Mouse (Mus musculus) cerebellum, adult 2 months (tissue): Measurements from ENCODE around the gene Susd4. TPM values are rescaled to one million over a fixed set of nuclear protein-coding genes. Genes with fewer than 3 reads are reported as not detected.

Experiments
- DNase-seq, 2 experiments: peaks; one replicate each; pipeline ENCODE4 v3.0.0; 2021
- H3K27ac ChIP-seq: fragments of 200-500 bp; 2 replicates; pipeline ENCODE4 v1.5.1; 2012; ENCODE audit warnings: low read length, control low read depth, inconsistent platforms; ENCODE audit not compliant: insufficient read depth
- H3K27me3 ChIP-seq: fragments of 200-500 bp; 2 replicates; pipeline ENCODE4 v1.6.1; 2012; ENCODE audit warnings: inconsistent platforms, mild to moderate bottlenecking, low read length, moderate library complexity; ENCODE audit not compliant: control insufficient read depth, insufficient read depth
- H3K4me1 ChIP-seq: fragments of 200-500 bp; 2 replicates; pipeline ENCODE4 v1.6.1; 2011; ENCODE audit warnings: low read length; ENCODE audit not compliant: control insufficient read depth, insufficient read depth
- H3K4me3 ChIP-seq: fragments of 200-500 bp; replicated peaks from 2 replicates; pipeline ENCODE3; 2011; ENCODE audit warnings: mild to moderate bottlenecking, low read depth, low read length, control low read depth; ENCODE audit not compliant: insufficient read depth
- CTCF ChIP-seq: fragments of 200-500 bp; IDR thresholded peaks from 2 replicates; pipeline ENCODE4 v1.5.1; 2011; ENCODE audit warnings: low read depth, mild to moderate bottlenecking, control low read depth, low read length, moderate library complexity, borderline replicate concordance; ENCODE audit not compliant: insufficient read depth
- POLR2A ChIP-seq: fragments of 200-500 bp; IDR thresholded peaks from 2 replicates; pipeline ENCODE4 v1.6.1; 2011; ENCODE audit warnings: low read length, control low read depth, borderline replicate concordance; ENCODE audit not compliant: insufficient read depth
- WGBS: fragments of 180-500 bp; shearing (Covaris S2); methylation state at CpG from one replicate; pipeline ENCODE4 v1.1.7; 2018; 5-methylcytosine and 5-hydroxymethylcytosine counted together
- polyA plus RNA-seq: library from polyadenylated mRNA; depleted of rRNA; stranded (reverse); fragments of >200 nt; gene quantifications from 2 replicates; pipeline ENCODE4 v1.2.3, GENCODE M21; 2012

Gene Susd4
- polyA plus RNA-seq, 1 experiment: 97.7 TPM

DNA sequence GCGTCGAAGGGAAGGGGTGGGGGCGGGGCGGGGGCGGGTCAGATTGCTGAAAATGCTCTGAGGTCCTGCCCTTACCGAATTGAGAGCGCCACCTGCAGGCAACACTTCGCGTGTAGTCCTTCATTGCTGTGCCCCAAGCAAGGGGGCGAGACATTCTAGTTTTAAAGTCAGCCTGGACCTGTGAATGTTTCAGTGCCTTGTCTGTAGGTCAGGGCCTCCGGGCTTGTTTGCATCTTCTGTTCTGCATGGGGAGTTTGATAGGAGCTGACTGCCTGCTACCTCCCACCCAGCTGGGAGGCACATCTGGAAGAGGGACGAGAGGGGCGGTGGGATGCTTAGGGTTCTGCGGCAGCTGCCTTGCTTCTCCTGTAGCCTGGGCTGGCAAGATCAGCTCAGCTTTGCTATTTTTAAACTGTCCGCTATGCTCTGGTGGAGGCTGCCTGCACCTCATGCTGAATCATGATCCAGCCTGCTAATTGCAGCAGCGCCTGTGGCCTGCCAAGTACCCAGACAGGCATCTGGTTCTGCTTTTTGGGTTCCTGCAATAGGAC lies 28.9 kb downstream of the Susd4 start:
- DNase-seq: peak; percentile 47
- Histone ChIP-seq H3K27ac (no peak overlapping the region; the same call in 1 of the 2 replicates), H3K27me3 (no peaks in the 10 kb centered on the region), H3K4me3 (no peak overlapping the region), H3K4me1 (peaks cover 11% of the 10 kb centered on the region)
- TF ChIP-seq POLR2A (no peak), CTCF (peak; percentile 37; the same call in 1 of the 2 replicates)
- 13% methylated on average over 16 of the region's 16 CpGs for WGBS

DNA sequence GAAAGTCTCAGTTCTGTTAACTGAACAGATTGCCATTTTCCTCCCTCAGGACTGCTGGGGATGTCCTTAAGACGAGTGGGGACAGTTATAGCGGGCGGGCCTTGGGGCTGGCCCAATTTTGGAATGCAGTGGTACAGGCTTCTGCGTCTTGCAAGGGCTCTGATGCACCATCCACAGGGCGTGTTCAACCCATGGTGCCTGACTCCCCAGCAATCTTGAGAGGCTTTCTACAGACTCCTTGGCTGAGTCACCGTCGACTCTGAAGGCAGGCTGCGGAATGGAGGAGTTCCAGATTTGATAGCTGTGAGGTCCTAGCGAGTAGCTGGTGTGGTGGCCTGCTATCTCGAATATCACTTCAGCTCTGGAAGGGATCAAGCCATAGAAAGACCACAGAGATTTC lies 30.6 kb downstream of the Susd4 start:
- TF ChIP-seq CTCF: no peak
- TF ChIP-seq POLR2A: no peak
- H3K4me3 ChIP-seq: no peak overlapping the region
- H3K27ac ChIP-seq: no peak overlapping the region
- no peak for DNase-seq
- 93% methylated on average over 10 of the region's 10 CpGs for WGBS
- peaks cover 13% of the 10 kb centered on the region for H3K4me1 ChIP-seq
- no peaks in the 10 kb centered on the region for H3K27me3 ChIP-seq

DNA sequence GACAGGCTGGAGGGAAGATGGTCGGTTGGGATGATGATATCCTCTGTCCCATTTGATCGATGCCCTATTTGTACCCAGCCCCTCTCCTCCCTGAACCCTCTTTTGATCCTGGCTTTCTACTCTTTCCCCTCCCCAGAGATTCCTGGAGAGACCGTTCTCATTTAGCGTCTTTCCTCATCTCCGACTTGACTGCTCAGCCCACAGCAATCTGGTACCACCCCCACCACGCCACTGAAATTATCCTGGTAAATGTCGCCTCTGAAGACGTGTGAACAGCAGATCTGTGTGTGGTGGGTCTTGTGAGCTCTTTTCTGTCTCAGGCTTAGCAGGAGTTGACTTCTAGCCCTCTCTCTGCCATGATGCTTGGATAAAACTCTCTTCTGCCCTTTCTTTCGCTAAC lies 31.0 kb downstream of the Susd4 start:
- 97% methylated on average over 9 of the region's 9 CpGs for WGBS
- no peaks in the 10 kb centered on the region for H3K27me3 ChIP-seq
- no peak for DNase-seq
- peaks cover 13% of the 10 kb centered on the region for H3K4me1 ChIP-seq
- no peak overlapping the region for H3K27ac ChIP-seq
- TF ChIP-seq POLR2A (no peak), CTCF (no peak)
- no peak overlapping the region for H3K4me3 ChIP-seq

DNA sequence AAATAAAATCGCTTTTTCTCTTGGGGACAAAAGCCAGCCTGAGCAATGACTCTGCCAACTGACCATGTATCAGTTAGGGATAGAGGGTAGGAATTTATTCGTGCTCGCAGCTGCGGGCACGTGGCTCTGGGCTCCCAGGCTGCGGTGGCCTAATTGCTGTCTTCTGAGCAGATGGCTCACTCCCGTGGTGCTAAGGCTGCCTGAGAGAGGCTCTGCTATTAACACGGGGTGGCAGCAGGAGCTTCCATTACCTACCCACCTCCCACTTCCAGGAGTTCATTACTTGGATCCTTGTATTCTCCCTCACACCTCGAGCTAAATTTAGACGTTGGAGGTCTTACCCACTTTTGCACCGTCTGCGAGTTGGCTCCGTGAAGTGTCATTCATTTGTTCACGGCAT lies 33.4 kb downstream of the Susd4 start:
- no peak overlapping the region for H3K27ac ChIP-seq
- peak; percentile 56 to 75 for DNase-seq
- TF ChIP-seq POLR2A: no peak
- no peak for TF ChIP-seq CTCF

DNA sequence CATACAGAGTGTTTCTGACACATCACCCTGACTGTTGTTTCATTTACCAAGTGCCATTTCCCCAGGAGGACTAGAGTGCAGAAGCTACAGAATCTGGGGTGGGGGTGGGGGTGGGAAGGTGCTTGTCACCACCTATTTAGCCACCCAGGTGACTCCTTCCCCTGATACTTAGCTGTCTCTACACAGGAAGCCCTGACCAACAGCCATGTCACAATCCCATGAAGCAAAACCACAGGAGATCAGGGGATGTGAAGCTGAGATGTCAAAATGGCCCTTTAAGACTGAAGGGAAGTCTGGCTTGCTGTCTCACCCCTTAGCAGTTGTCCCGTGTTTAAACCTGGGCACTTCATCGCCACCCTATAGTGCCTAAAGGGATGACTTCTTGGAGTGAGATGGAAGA lies 37.9 kb downstream of the Susd4 start:
- Histone ChIP-seq H3K27ac (no peak overlapping the region), H3K4me3 (no peak overlapping the region), H3K4me1 (peaks cover 11% of the 10 kb centered on the region), H3K27me3 (no peaks in the 10 kb centered on the region)
- WGBS: 87% methylated on average over 2 of the region's 2 CpGs
- TF ChIP-seq CTCF (no peak), POLR2A (no peak)
- DNase-seq: no peak

More for the DNA sequence above, 33.4 kb downstream of the Susd4 start:
- H3K27me3 ChIP-seq: no peaks in the 10 kb centered on the region
- peaks cover 13% of the 10 kb centered on the region for H3K4me1 ChIP-seq
- 9% methylated on average over 14 of the region's 14 CpGs for WGBS
- H3K4me3 ChIP-seq: no peak overlapping the region

DNA sequence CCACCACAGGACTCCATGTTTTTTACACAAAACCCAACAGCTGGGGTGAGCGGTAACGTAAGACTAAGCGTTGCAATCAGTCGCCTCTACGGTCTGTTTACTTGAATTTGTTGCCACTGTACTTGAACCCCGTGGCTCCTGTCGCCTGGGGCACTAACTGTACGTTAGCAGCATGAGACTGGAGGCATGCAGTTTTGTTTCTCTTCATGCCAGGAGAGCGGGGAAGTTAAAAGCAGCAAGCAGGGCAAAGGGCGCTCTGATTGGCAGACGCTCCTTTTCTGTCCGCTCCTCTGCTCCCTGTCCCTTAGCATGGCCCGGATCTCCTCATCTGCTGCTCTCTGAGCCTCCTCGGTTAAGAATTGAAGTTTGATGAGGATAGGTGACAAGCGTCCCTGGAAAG lies 39.2 kb downstream of the Susd4 start:
- DNase-seq: no peak
- 57% methylated on average over 15 of the region's 15 CpGs for WGBS

DNA sequence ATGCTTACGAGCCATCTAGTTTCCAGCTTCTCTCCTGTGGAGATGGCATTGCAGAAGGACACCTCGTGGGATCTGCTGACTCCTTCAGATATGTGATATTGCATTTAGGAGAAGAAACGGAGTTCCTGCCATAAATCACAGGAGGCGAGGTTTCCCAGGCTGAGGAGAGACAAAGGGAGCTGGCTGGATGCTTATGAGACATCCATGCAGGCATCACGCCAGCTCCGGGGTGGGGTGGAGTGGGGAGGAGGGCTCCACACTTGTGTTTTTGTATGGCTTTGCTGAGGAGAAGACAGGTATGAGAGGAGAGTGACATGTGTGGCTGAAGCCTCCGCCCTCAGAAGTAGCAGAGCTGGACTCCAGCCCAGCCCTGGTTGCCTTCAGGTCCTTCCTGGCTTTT lies 50.3 kb downstream of the Susd4 start:
- WGBS: 47% methylated on average over 7 of the region's 7 CpGs
- Histone ChIP-seq H3K27ac (no peak overlapping the region), H3K4me1 (peaks cover 11% of the 10 kb centered on the region), H3K27me3 (no peaks in the 10 kb centered on the region), H3K4me3 (no peak overlapping the region)
- TF ChIP-seq CTCF: no peak
- no peak for TF ChIP-seq POLR2A
- no peak for DNase-seq

More for the DNA sequence above, 39.2 kb downstream of the Susd4 start:
- no peaks in the 10 kb centered on the region; the same call in 1 of the 2 replicates for H3K27me3 ChIP-seq
- peaks cover 4% of the 10 kb centered on the region; the same call in 1 of the 2 replicates for H3K4me1 ChIP-seq
- TF ChIP-seq CTCF: no peak
- TF ChIP-seq POLR2A: no peak
- no peak overlapping the region for H3K27ac ChIP-seq
- H3K4me3 ChIP-seq: no peak overlapping the region

DNA sequence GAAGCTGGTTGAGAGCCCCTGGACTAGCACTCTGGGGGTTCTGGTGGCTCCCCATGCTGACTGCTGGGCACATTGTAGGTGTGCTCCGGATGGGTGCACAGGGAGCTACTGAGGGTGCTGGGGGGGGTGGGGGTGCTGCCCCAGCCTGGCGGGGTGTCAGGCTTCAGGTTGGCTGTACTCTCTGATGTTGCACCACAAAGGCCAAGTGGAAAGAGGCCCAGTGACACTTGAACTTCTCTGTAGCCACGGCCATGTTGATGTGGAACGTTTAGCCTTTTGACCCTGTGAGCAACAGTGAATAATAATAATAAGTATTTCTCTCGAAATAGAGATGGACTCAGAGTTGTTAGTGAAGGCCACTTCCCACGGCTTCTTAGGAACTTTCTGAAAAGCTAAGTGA lies 50.9 kb downstream of the Susd4 start:
- H3K4me3 ChIP-seq: no peak overlapping the region
- TF ChIP-seq POLR2A (no peak), CTCF (no peak)
- no peaks in the 10 kb centered on the region for H3K27me3 ChIP-seq
- no peak for DNase-seq
- peaks cover 11% of the 10 kb centered on the region for H3K4me1 ChIP-seq
- no peak overlapping the region for H3K27ac ChIP-seq
- WGBS: 94% methylated on average over 6 of the region's 6 CpGs
